Mouse (Mus musculus) MEL (cell line): ENCODE results near the gene Rph3al. TPM values are rescaled to one million over a fixed set of nuclear protein-coding genes. Genes with fewer than 3 reads are reported as not detected.

ENCODE experiments used
- DNase-seq: peaks from one replicate; pipeline ENCODE4 v3.0.0; 2011; ENCODE audit warnings: low read depth, low spot score
- H3K27ac ChIP-seq: 2 replicates; pipeline ENCODE4 v1.5.1; 2012; ENCODE audit warnings: low read depth, mild to moderate bottlenecking, control low read depth, low read length, moderate library complexity; ENCODE audit not compliant: control insufficient read depth
- H3K27me3 ChIP-seq, 2 experiments: fragments of 150-350 bp in 1 of 2; sonication (generic) in 1 of 2; 2 replicates each; pipeline ENCODE4 v1.6.1; 2012; ENCODE audit warnings: low read length in 2 of 2, mild to moderate bottlenecking in 2 of 2, improper control_type of control experiment in 1 of 2, moderate library complexity in 1 of 2; ENCODE audit not compliant: insufficient read depth in 2 of 2, control insufficient read depth in 1 of 2
- H3K36me3 ChIP-seq, 2 experiments: 2 replicates each; pipeline ENCODE4 v1.6.1; 2012 to 2014; ENCODE audit warnings: low read length in 2 of 2, improper control_type of control experiment in 1 of 2, inconsistent platforms in 1 of 2, mild to moderate bottlenecking in 1 of 2; ENCODE audit not compliant: insufficient read depth in 2 of 2, control insufficient read depth in 1 of 2
- H3K4me1 ChIP-seq, 2 experiments: fragments of 150-350 bp in 1 of 2; sonication (generic) in 1 of 2; 2 replicates each; pipeline ENCODE4 v1.6.1; 2012; ENCODE audit warnings: low read length in 2 of 2, improper control_type of control experiment in 1 of 2, mild to moderate bottlenecking in 1 of 2; ENCODE audit not compliant: insufficient read depth in 2 of 2, control insufficient read depth in 1 of 2
- H3K4me3 ChIP-seq, 2 experiments: fragments of 150-350 bp in 1 of 2; sonication (generic) in 1 of 2; 2 replicates each; pipeline ENCODE4 v1.5.1; 2012; ENCODE audit warnings: low read depth in 2 of 2, low read length in 2 of 2, mild to moderate bottlenecking in 2 of 2, moderate library complexity in 2 of 2, control low read depth in 1 of 2, improper control_type of control experiment in 1 of 2; ENCODE audit not compliant: control insufficient read depth in 1 of 2, insufficient read depth in 1 of 2
- H3K79me2 ChIP-seq: 2 replicates; pipeline ENCODE4 v1.6.1; 2012; ENCODE audit warnings: mild to moderate bottlenecking, low read length, moderate library complexity; ENCODE audit not compliant: control insufficient read depth, poor library complexity, insufficient read depth
- H3K9ac ChIP-seq: 2 replicates; pipeline ENCODE4 v1.6.1; 2012; ENCODE audit warnings: low read depth, mild to moderate bottlenecking, control low read depth, low read length, moderate library complexity; ENCODE audit not compliant: control insufficient read depth, poor library complexity, severe bottlenecking
- H3K9me3 ChIP-seq: fragments of 150-350 bp; sonication (generic); replicated peaks from 2 replicates; pipeline ENCODE4 v1.6.1; 2012; ENCODE audit warnings: mild to moderate bottlenecking, low read length, improper control_type of control experiment, moderate library complexity; ENCODE audit not compliant: insufficient read depth
- BHLHE40 ChIP-seq: IDR thresholded peaks from 2 replicates; pipeline ENCODE4 v1.6.1; 2012; ENCODE audit warnings: low read depth, mild to moderate bottlenecking, inconsistent platforms, low read length, improper control_type of control experiment, borderline replicate concordance
- CHD1 ChIP-seq: IDR thresholded peaks from 2 replicates; pipeline ENCODE4 v1.6.1; 2012; ENCODE audit warnings: low read depth, mild to moderate bottlenecking, inconsistent platforms, low read length, improper control_type of control experiment
- CHD2 ChIP-seq: IDR thresholded peaks from 2 replicates; pipeline ENCODE4 v1.6.1; 2011; ENCODE audit warnings: low read length, improper control_type of control experiment
- CTCF ChIP-seq, 3 experiments: IDR thresholded peaks in 2 of 3; conservative IDR thresholded peaks in 1 of 3; 2 replicates each; pipeline ENCODE4 v1.5.1; 2011 to 2012; ENCODE audit warnings: low read length in 3 of 3, low read depth in 2 of 3, mild to moderate bottlenecking in 2 of 3, improper control_type of control experiment in 1 of 3, inconsistent platforms in 1 of 3, mixed read lengths in 1 of 3, moderate library complexity in 1 of 3; ENCODE audit not compliant: control insufficient read depth in 1 of 3, insufficient read depth in 1 of 3, poor library complexity in 1 of 3, severe bottlenecking in 1 of 3
- E2F4 ChIP-seq: IDR thresholded peaks from 2 replicates; pipeline ENCODE4 v1.6.1; 2011; ENCODE audit warnings: low read depth, low read length, improper control_type of control experiment, borderline replicate concordance
- ELF1 ChIP-seq: IDR thresholded peaks from 2 replicates; pipeline ENCODE4 v1.6.1; 2014; ENCODE audit warnings: low read depth, mild to moderate bottlenecking, inconsistent platforms, low read length, improper control_type of control experiment, moderate library complexity
- EP300 ChIP-seq, 2 experiments: IDR thresholded peaks; 2 replicates each; pipeline ENCODE4 v1.6.1; 2011; ENCODE audit warnings: improper control_type of control experiment in 2 of 2, low read length in 2 of 2, low read depth in 1 of 2, mild to moderate bottlenecking in 1 of 2
- GATA1 ChIP-seq: IDR thresholded peaks from 2 replicates; pipeline ENCODE4 v1.6.1; 2011; ENCODE audit warnings: low read depth, low read length, improper control_type of control experiment
- HCFC1 ChIP-seq: IDR thresholded peaks from 2 replicates; pipeline ENCODE4 v1.6.1; 2012; ENCODE audit warnings: low read depth, mild to moderate bottlenecking, inconsistent platforms, low read length, improper control_type of control experiment, moderate library complexity
- JUND ChIP-seq: IDR thresholded peaks from 2 replicates; pipeline ENCODE4 v1.6.1; 2011; ENCODE audit warnings: low read depth, mild to moderate bottlenecking, improper control_type of control experiment, low read length
- MAZ ChIP-seq: IDR thresholded peaks from 2 replicates; pipeline ENCODE4 v1.6.1; 2012; ENCODE audit warnings: low read depth, mild to moderate bottlenecking, inconsistent platforms, low read length, improper control_type of control experiment
- MEF2A ChIP-seq: IDR thresholded peaks from 2 replicates; pipeline ENCODE4 v1.6.1; 2014; ENCODE audit warnings: low read depth, mild to moderate bottlenecking, inconsistent platforms, low read length, improper control_type of control experiment; ENCODE audit not compliant: poor library complexity, insufficient replicate concordance, severe bottlenecking; ENCODE audit errors: extremely low read depth
- MXI1 ChIP-seq: IDR thresholded peaks from 2 replicates; pipeline ENCODE4 v1.6.1; 2011; ENCODE audit warnings: mild to moderate bottlenecking, low read depth, low read length, improper control_type of control experiment
- NELFE ChIP-seq: IDR thresholded peaks from 2 replicates; pipeline ENCODE4 v1.6.1; 2011; ENCODE audit warnings: low read depth, low read length, improper control_type of control experiment
- POLR2A ChIP-seq, 2 experiments: IDR thresholded peaks; 2 replicates each; pipeline ENCODE4 v1.6.1; 2011 to 2012; ENCODE audit warnings: low read length in 2 of 2, mild to moderate bottlenecking in 2 of 2, control low read depth in 1 of 2, improper control_type of control experiment in 1 of 2, low read depth in 1 of 2, moderate library complexity in 1 of 2; ENCODE audit not compliant: control insufficient read depth in 1 of 2, insufficient read depth in 1 of 2, poor library complexity in 1 of 2
- POLR2AphosphoS2 ChIP-seq: IDR thresholded peaks from 2 replicates; pipeline ENCODE4 v1.6.1; 2011; ENCODE audit warnings: low read length, improper control_type of control experiment
- RAD21 ChIP-seq: IDR thresholded peaks from 2 replicates; pipeline ENCODE4 v1.6.1; 2011; ENCODE audit warnings: mild to moderate bottlenecking, low read depth, low read length, improper control_type of control experiment
- RCOR1 ChIP-seq: IDR thresholded peaks from 2 replicates; pipeline ENCODE4 v1.6.1; 2012; ENCODE audit warnings: low read depth, mild to moderate bottlenecking, inconsistent platforms, low read length, improper control_type of control experiment
- SIN3A ChIP-seq: IDR thresholded peaks from 2 replicates; pipeline ENCODE4 v1.6.1; 2012; ENCODE audit warnings: low read length, improper control_type of control experiment, inconsistent platforms
- SMC3 ChIP-seq: IDR thresholded peaks from 2 replicates; pipeline ENCODE4 v1.6.1; 2011; ENCODE audit warnings: low read depth, low read length, improper control_type of control experiment
- TAL1 ChIP-seq: IDR thresholded peaks from 2 replicates; pipeline ENCODE4 v1.6.1; 2012; ENCODE audit warnings: mild to moderate bottlenecking, inconsistent platforms, low read length, moderate library complexity, mixed read lengths
- TCF12 ChIP-seq: IDR thresholded peaks from 2 replicates; pipeline ENCODE4 v1.6.1; 2014; ENCODE audit warnings: low read depth, mild to moderate bottlenecking, inconsistent platforms, low read length, improper control_type of control experiment, moderate library complexity
- UBTF ChIP-seq: IDR thresholded peaks from 2 replicates; pipeline ENCODE4 v1.6.1; 2012; ENCODE audit warnings: low read depth, mild to moderate bottlenecking, inconsistent platforms, low read length, improper control_type of control experiment, moderate library complexity, borderline replicate concordance; ENCODE audit not compliant: insufficient read depth
- polyA plus RNA-seq, 2 experiments: library from polyadenylated mRNA; stranded (reverse) in 1 of 2; unstranded in 1 of 2; fragments of >175 nt in 1 of 2; fragments of >200 nt in 1 of 2; gene quantifications; 2 replicates each; pipeline versions ENCODE4 v1.2.1 to v1.2.4; 2012; ENCODE audit warnings: low replicate concordance in 2 of 2, low read depth in 1 of 2; ENCODE audit not compliant: insufficient read length in 2 of 2, insufficient read depth in 1 of 2, missing spikeins in 1 of 2
- total RNA-seq: library from RNA; depleted of rRNA; stranded (reverse); fragments of 300-350 nt; gene quantifications from 2 replicates; pipeline ENCODE4 v1.2.3, GENCODE M21; 2012

The Rph3al gene
- total and polyA plus RNA-seq, 3 experiments: 9.4 to 23.0 TPM; not detected in 1

GRCm38 (mm10) chr11:75801369-75801768, 136.9 kb downstream of the Rph3al start:
- DNase-seq: no peak
- no peak overlapping the region for H3K4me3 ChIP-seq

GRCm38 (mm10) chr11:75796536-75797246, 141.5 kb downstream of the Rph3al start:
- Histone ChIP-seq H3K27ac (no peak overlapping the region), H3K79me2 (no peaks in the 10 kb centered on the region), H3K9me3 (no peaks in the 10 kb centered on the region), H3K9ac (no peak overlapping the region), H3K4me1 (no peaks in the 10 kb centered on the region), H3K4me3 (no peak overlapping the region), H3K27me3 (no peaks in the 10 kb centered on the region), H3K36me3 (no peaks in the 10 kb centered on the region)
- no peak for TF ChIP-seq E2F4
- TF ChIP-seq NELFE: no peak
- TF ChIP-seq UBTF: no peak
- no peak for TF ChIP-seq GATA1
- TF ChIP-seq TCF12: no peak
- TF ChIP-seq RAD21: no peak
- no peak for TF ChIP-seq CTCF (IDR thresholded peaks at IDR 0.05 in 2 of 3, conservative IDR thresholded peaks at IDR 0.05 in 1 of 3; ENCODE audit: control insufficient read depth in 1 of 3, insufficient read depth in 1 of 3, low read depth in 2 of 3, low read length in 3 of 3, poor library complexity in 1 of 3, severe bottlenecking in 1 of 3)
- TF ChIP-seq POLR2A (IDR thresholded peaks at IDR 0.05; ENCODE audit: control insufficient read depth in 1 of 2, insufficient read depth in 1 of 2, low read depth in 1 of 2, low read length in 2 of 2, poor library complexity in 1 of 2): no peak
- TF ChIP-seq TAL1: no peak
- TF ChIP-seq CHD2: no peak
- no peak for TF ChIP-seq JUND
- no peak for TF ChIP-seq MAZ
- no peak for TF ChIP-seq MEF2A
- no peak for TF ChIP-seq POLR2AphosphoS2
- TF ChIP-seq HCFC1: no peak
- no peak for TF ChIP-seq SMC3
- no peak for DNase-seq

More at GRCm38 (mm10) chr11:75801369-75801768, 136.9 kb downstream of the Rph3al start:
- Histone ChIP-seq H3K27ac (no peak overlapping the region), H3K36me3 (no peaks in the 10 kb centered on the region), H3K4me1 (no peaks in the 10 kb centered on the region), H3K79me2 (no peaks in the 10 kb centered on the region), H3K9ac (no peak overlapping the region), H3K9me3 (no peaks in the 10 kb centered on the region), H3K27me3 (peaks cover 0 to 6% of the 10 kb centered on the region in 2 experiments; a peak in 2 of 4 replicates)
- TF ChIP-seq EP300 (IDR thresholded peaks at IDR 0.05; ENCODE audit: low read depth in 1 of 2, low read length in 2 of 2) (no peak), MAZ (no peak), RCOR1 (no peak), ELF1 (no peak), NELFE (no peak), CHD1 (no peak), POLR2AphosphoS2 (no peak), TCF12 (no peak), MEF2A (no peak), RAD21 (no peak), UBTF (no peak), TAL1 (no peak), SIN3A (no peak), MXI1 (no peak), BHLHE40 (no peak)
